Mouse (Mus musculus) small intestine, adult 2 months (tissue): ENCODE measurements around the gene Bace2.

ENCODE experiments used
- CTCF ChIP-seq: fragments of 200-500 bp; IDR thresholded peaks from 2 replicates; pipeline ENCODE4 v1.5.1; 2012; ENCODE audit warnings: low read depth, mild to moderate bottlenecking, control low read depth, inconsistent platforms, low read length, moderate library complexity, mixed read lengths; ENCODE audit not compliant: insufficient replicate concordance, insufficient read length; ENCODE audit errors: extremely low read depth
- POLR2A ChIP-seq: fragments of 200-500 bp; IDR thresholded peaks from 2 replicates; pipeline ENCODE4 v1.6.1; 2012; ENCODE audit warnings: low read depth, mild to moderate bottlenecking, control low read depth, inconsistent platforms, low read length, moderate library complexity

DNA sequence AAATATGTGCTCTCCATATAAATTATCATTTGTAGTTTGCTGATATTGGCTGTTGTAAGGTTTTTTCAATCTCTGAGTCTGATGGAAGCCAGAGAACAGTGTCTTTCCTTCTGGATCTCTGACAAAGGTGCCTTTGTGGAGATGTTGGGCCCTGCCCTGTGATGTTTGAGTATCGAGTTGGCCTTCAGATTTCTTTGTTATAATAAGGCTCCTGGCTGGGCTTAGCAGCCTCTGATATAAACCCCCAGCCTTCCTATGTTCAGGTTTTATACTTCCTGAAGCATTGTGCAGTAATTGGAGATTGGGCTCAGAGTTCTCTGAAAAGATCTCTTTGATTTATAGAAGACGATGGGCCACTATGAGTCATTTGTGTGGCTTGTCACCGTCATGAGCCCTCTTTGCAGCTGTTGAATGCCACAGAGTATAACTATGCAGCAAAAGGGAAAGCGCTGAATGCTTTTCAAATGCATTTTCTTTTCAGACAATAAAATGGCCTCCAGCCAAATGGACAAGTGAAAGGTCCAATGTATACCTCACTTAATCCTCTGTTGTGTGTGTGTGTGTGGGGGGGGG, 45.8 kb downstream of the Bace2 start:
- TF ChIP-seq CTCF (no peak), POLR2A (no peak)
